Mouse (Mus musculus) stomach, embryonic 14.5 days (tissue): Measurements from ENCODE around the gene Ddx46. TPM values are rescaled to one million over a fixed set of nuclear protein-coding genes. Genes with fewer than 3 reads are reported as not detected.

Source experiments
- ATAC-seq: fragments of 200-750 bp; cut with Nextera tagmentation; 2 replicates; pipeline ENCODE4 v1.8.0; 2017; ENCODE audit warnings: low read depth, moderate TSS enrichment; ENCODE audit not compliant: insufficient number of reproducible peaks, insufficient read depth, low FRiP score
- H3K27ac ChIP-seq: fragments of 300-500 bp; sonication (generic); 2 replicates; pipeline ENCODE4 v1.5.1; 2014; ENCODE audit warnings: mild to moderate bottlenecking, low read length, moderate library complexity, mixed read lengths
- H3K27me3 ChIP-seq: fragments of 300-500 bp; sonication (generic); 2 replicates; pipeline ENCODE4 v1.6.1; 2014; ENCODE audit warnings: low read length, control low read depth, mixed read lengths; ENCODE audit not compliant: control insufficient read depth, insufficient read depth
- H3K36me3 ChIP-seq: fragments of 300-500 bp; sonication (generic); 2 replicates; pipeline ENCODE4 v1.6.1; 2014; ENCODE audit warnings: mild to moderate bottlenecking, control low read depth, low read length, moderate library complexity, mixed read lengths; ENCODE audit not compliant: control insufficient read depth, insufficient read depth
- H3K4me1 ChIP-seq: fragments of 300-500 bp; sonication (generic); 2 replicates; pipeline ENCODE4 v1.6.1; 2014; ENCODE audit warnings: low read length, control low read depth, mixed read lengths; ENCODE audit not compliant: control insufficient read depth, insufficient read depth
- H3K4me2 ChIP-seq: fragments of 300-500 bp; sonication (generic); replicated peaks from 2 replicates; pipeline ENCODE4 v1.6.1; 2014; ENCODE audit warnings: low read depth, low read length, control low read depth
- H3K4me3 ChIP-seq: fragments of 300-500 bp; sonication (generic); 2 replicates; pipeline ENCODE4 v1.5.1; 2014; ENCODE audit warnings: low read depth, low read length, control low read depth
- H3K9ac ChIP-seq: fragments of 300-500 bp; sonication (generic); replicated peaks from 2 replicates; pipeline ENCODE4 v1.6.1; 2014; ENCODE audit warnings: low read depth, mild to moderate bottlenecking, control low read depth, low read length, moderate library complexity, mixed read lengths
- H3K9me3 ChIP-seq: fragments of 300-500 bp; sonication (generic); 2 replicates; pipeline ENCODE4 v1.6.1; 2016; ENCODE audit warnings: low read depth, low read length, control low read depth; ENCODE audit not compliant: control insufficient read depth
- WGBS: fragments of 180-500 bp; shearing (Covaris S2); extraction: QIAGEN DNeasy Blood & Tissue Kit; methylation state at CpG from one replicate; pipeline ENCODE4 v1.1.7; 2014; 5-methylcytosine and 5-hydroxymethylcytosine counted together
- polyA plus RNA-seq: library from polyadenylated mRNA; unstranded; fragments of >200 nt; fragmentation: Nextera tagmentation; extraction: Ambion mirVana; gene quantifications from 2 replicates; pipeline ENCODE4 v1.2.1, GENCODE M21; 2014

The Ddx46 gene
- polyA plus RNA-seq, 1 experiment from 2014 or later, result 41.1 TPM

- Histone ChIP-seq H3K36me3 (peaks cover 79% of the 10 kb centered on the region), H3K9me3 (peaks cover 4% of the 10 kb centered on the region; the same call in 1 of the 2 replicates), H3K9ac (no peak overlapping the region), H3K4me1 (no peaks in the 10 kb centered on the region), H3K27me3 (no peaks in the 10 kb centered on the region), H3K4me3 (no peak overlapping the region), H3K4me2 (no peak overlapping the region), H3K27ac (no peak overlapping the region)
- WGBS, result 73% methylated on average over 6 of the region's 6 CpGs
- no peak for ATAC-seq
Measured at GRCm38 (mm10) chr13:55668550-55668949, 33.7 kb downstream of the Ddx46 start.

- no peak for ATAC-seq
- Histone ChIP-seq H3K9me3 (peaks cover 4% of the 10 kb centered on the region; the same call in 1 of the 2 replicates), H3K9ac (no peak overlapping the region), H3K4me2 (no peak overlapping the region), H3K27ac (no peak overlapping the region), H3K36me3 (peaks cover 76% of the 10 kb centered on the region), H3K4me1 (no peaks in the 10 kb centered on the region), H3K27me3 (no peaks in the 10 kb centered on the region), H3K4me3 (no peak overlapping the region)
- 92% methylated on average over 6 of the region's 6 CpGs for WGBS
Measured at GRCm38 (mm10) chr13:55672711-55673110, 37.9 kb downstream of the Ddx46 start.

- 68% methylated on average over 8 of the region's 8 CpGs for WGBS
- Histone ChIP-seq H3K27ac (no peak overlapping the region), H3K36me3 (peaks cover 60% of the 10 kb centered on the region)
Measured at GRCm38 (mm10) chr13:55677364-55677763, 42.5 kb downstream of the Ddx46 start.

GRCm38 (mm10) chr13:55682201-55682600 is 47.4 kb downstream of the Ddx46 start:
- ATAC-seq, result no peak
- H3K4me1 ChIP-seq, result no peaks in the 10 kb centered on the region
- peaks cover 29% of the 10 kb centered on the region for H3K36me3 ChIP-seq
- H3K9me3 ChIP-seq, result no peaks in the 10 kb centered on the region
- H3K4me3 ChIP-seq, result no peak overlapping the region
- no peak overlapping the region for H3K4me2 ChIP-seq
- 88% methylated on average over 9 of the region's 9 CpGs for WGBS
- no peak overlapping the region for H3K27ac ChIP-seq
- no peak overlapping the region for H3K9ac ChIP-seq
- H3K27me3 ChIP-seq, result no peaks in the 10 kb centered on the region

More at GRCm38 (mm10) chr13:55677364-55677763, 42.5 kb downstream of the Ddx46 start:
- Histone ChIP-seq H3K27me3 (no peaks in the 10 kb centered on the region), H3K9ac (no peak overlapping the region), H3K4me2 (no peak overlapping the region), H3K4me3 (no peak overlapping the region), H3K9me3 (no peaks in the 10 kb centered on the region), H3K4me1 (no peaks in the 10 kb centered on the region)
- ATAC-seq, result no peak

- 85% methylated on average over 3 of the region's 3 CpGs for WGBS
- Histone ChIP-seq H3K4me1 (no peaks in the 10 kb centered on the region), H3K9ac (no peak overlapping the region), H3K9me3 (no peaks in the 10 kb centered on the region), H3K4me3 (no peak overlapping the region), H3K4me2 (no peak overlapping the region), H3K27me3 (no peaks in the 10 kb centered on the region), H3K27ac (no peak overlapping the region), H3K36me3 (peaks cover 19% of the 10 kb centered on the region)
- ATAC-seq, result no peak
Measured at GRCm38 (mm10) chr13:55683581-55683980, 48.8 kb downstream of the Ddx46 start.

GRCm38 (mm10) chr13:55686107-55686633 is 51.3 kb downstream of the Ddx46 start:
- no peak overlapping the region for H3K27ac ChIP-seq
- H3K27me3 ChIP-seq, result no peaks in the 10 kb centered on the region
- no peak overlapping the region for H3K4me3 ChIP-seq
- no peak overlapping the region for H3K4me2 ChIP-seq
- no peaks in the 10 kb centered on the region for H3K4me1 ChIP-seq
- ATAC-seq, result no peak
- H3K9me3 ChIP-seq, result no peaks in the 10 kb centered on the region
- WGBS, result 81% methylated on average over 9 of the region's 9 CpGs
- H3K9ac ChIP-seq, result no peak overlapping the region
- H3K36me3 ChIP-seq, result peaks cover 11% of the 10 kb centered on the region

GRCm38 (mm10) chr13:55687927-55688602 is 53.2 kb downstream of the Ddx46 start:
- no peak for ATAC-seq
- no peaks in the 10 kb centered on the region for H3K36me3 ChIP-seq
- H3K27ac ChIP-seq, result no peak overlapping the region
- no peak overlapping the region for H3K4me3 ChIP-seq
- no peak overlapping the region for H3K9ac ChIP-seq
- no peak overlapping the region for H3K4me2 ChIP-seq
- H3K4me1 ChIP-seq, result no peaks in the 10 kb centered on the region
- H3K9me3 ChIP-seq, result no peaks in the 10 kb centered on the region
- H3K27me3 ChIP-seq, result no peaks in the 10 kb centered on the region
- WGBS, result 29% methylated on average over 4 of the region's 4 CpGs

- no peaks in the 10 kb centered on the region for H3K9me3 ChIP-seq
- H3K27me3 ChIP-seq, result no peaks in the 10 kb centered on the region
- H3K4me2 ChIP-seq, result peak within 1 kb of the TSS; percentile 57
- H3K36me3 ChIP-seq, result no peaks in the 10 kb centered on the region
- peaks cover 9% of the 10 kb centered on the region; the same call in 1 of the 2 replicates for H3K4me1 ChIP-seq
- H3K9ac ChIP-seq, result peak within 1 kb of the TSS; percentile 100
- H3K27ac ChIP-seq, result peak within 1 kb of the TSS; percentile 98
- WGBS, result 2% methylated on average over 51 of the region's 51 CpGs
- H3K4me3 ChIP-seq, result peak within 1 kb of the TSS; percentile 96
- ATAC-seq, result peak; percentile 96
Measured at GRCm38 (mm10) chr13:55692535-55693242, 57.9 kb downstream of the Ddx46 start, which contains the start of gene B230219D22Rik. TSS of gene B230219D22Rik (plus strand) at chr13:55693124.
